Mouse (Mus musculus): ENCODE measurements at regions not wholly inside any gene's neighbourhood (a gene's known extent, or its start where the extent isn't known, plus 50 kb on each side); places are given as distances from the start of the nearest gene placed in this dataset.

- no peak for DNase-seq (ENCODE audit: low spot score)
These were observed 209.7 kb downstream of the Igsf11 start for GRCm38 (mm10) chr16:39102151-39102550.

- no peak for DNase-seq (ENCODE audit: low spot score)
These were observed 211.1 kb downstream of the Igsf11 start for GRCm38 (mm10) chr16:39103360-39104095.

- peak; percentile 77 for DNase-seq (ENCODE audit: low spot score)
These were observed 217.0 kb downstream of the Igsf11 start for GRCm38 (mm10) chr16:39109383-39110033.

GRCm38 (mm10) chr16:39110089-39110488 is 217.6 kb downstream of the Igsf11 start:
- no peak for DNase-seq (ENCODE audit: low spot score)

- no peak for DNase-seq (ENCODE audit: low spot score)
These were observed 225.6 kb downstream of the Igsf11 start for GRCm38 (mm10) chr16:39118059-39118458.

GRCm38 (mm10) chr16:39119811-39120210 is 227.3 kb downstream of the Igsf11 start:
- no peak for DNase-seq (ENCODE audit: low spot score)

- DNase-seq (ENCODE audit: low spot score): no peak
These were observed 231.0 kb downstream of the Igsf11 start for GRCm38 (mm10) chr16:39123445-39123952.

- no peak for DNase-seq (ENCODE audit: low spot score)
These were observed 240.0 kb downstream of the Igsf11 start for GRCm38 (mm10) chr16:39132459-39132858.

GRCm38 (mm10) chr16:39135777-39136176 is 243.3 kb downstream of the Igsf11 start:
- DNase-seq (ENCODE audit: low spot score): no peak

- DNase-seq (ENCODE audit: low spot score): no peak
These were observed 254.7 kb downstream of the Igsf11 start for GRCm38 (mm10) chr16:39147151-39147550.

- DNase-seq (ENCODE audit: low spot score): no peak
These were observed 259.2 kb downstream of the Igsf11 start for GRCm38 (mm10) chr16:39151325-39152318.

GRCm38 (mm10) chr16:39158893-39159292 is 266.4 kb downstream of the Igsf11 start:
- no peak for DNase-seq (ENCODE audit: low spot score)

- no peak for DNase-seq (ENCODE audit: low spot score)
These were observed 267.3 kb downstream of the Igsf11 start for GRCm38 (mm10) chr16:39159725-39160124.

- no peak for DNase-seq (ENCODE audit: low spot score)
These were observed 270.2 kb downstream of the Igsf11 start for GRCm38 (mm10) chr16:39162684-39163083.

- no peak for DNase-seq (ENCODE audit: low spot score)
These were observed 299.4 kb downstream of the Igsf11 start for GRCm38 (mm10) chr16:39191861-39192260.

- no peak for DNase-seq (ENCODE audit: low spot score)
These were observed 303.0 kb downstream of the Igsf11 start for GRCm38 (mm10) chr16:39195431-39195830.

- no peak for DNase-seq (ENCODE audit: low spot score)
These were observed 304.4 kb downstream of the Igsf11 start for GRCm38 (mm10) chr16:39196896-39197295.

- no peak for DNase-seq (ENCODE audit: low spot score)
These were observed 331.1 kb downstream of the Igsf11 start for GRCm38 (mm10) chr16:39223551-39223950.

GRCm38 (mm10) chr16:39229501-39229900 is 337.0 kb downstream of the Igsf11 start:
- no peak for DNase-seq (ENCODE audit: low spot score)

GRCm38 (mm10) chr16:39230439-39230838 is 338.0 kb downstream of the Igsf11 start:
- DNase-seq (ENCODE audit: low spot score): no peak

GRCm38 (mm10) chr16:39234290-39234689 is 341.8 kb downstream of the Igsf11 start:
- no peak for DNase-seq (ENCODE audit: low spot score)

GRCm38 (mm10) chr16:39273490-39273889 is 381.0 kb downstream of the Igsf11 start:
- no peak for DNase-seq (ENCODE audit: low spot score)
